Mouse (Mus musculus) liver, embryonic 14.5 days (tissue): ENCODE data around the gene Hnrnpa3. TPM values are rescaled to one million over a fixed set of nuclear protein-coding genes. Genes with fewer than 3 reads are reported as not detected.
"Not testable (repeated sequence)": the region's sequence is repeated elsewhere in the genome, so short reads cannot be mapped to it uniquely, and the experiment has no call there.

Experiments used
- ATAC-seq: fragments of 200-750 bp; cut with Nextera tagmentation; 2 replicates; pipeline ENCODE4 v1.8.0; 2017; ENCODE audit warnings: moderate number of reproducible peaks, mild to moderate bottlenecking, moderate library complexity; ENCODE audit not compliant: insufficient read depth
- DNase-seq, 3 experiments: peaks; one replicate each; pipeline ENCODE4 v3.0.0-alpha.2; 2012 to 2013; ENCODE audit warnings: low read depth in 3 of 3, low spot score in 3 of 3
- H3K27ac ChIP-seq: fragments of 300-500 bp; sonication (generic); 2 replicates; pipeline ENCODE4 v1.5.1; 2014; ENCODE audit warnings: moderate library complexity, mild to moderate bottlenecking, control low read depth, inconsistent platforms
- H3K27me3 ChIP-seq: fragments of 300-500 bp; sonication (generic); 2 replicates; pipeline ENCODE4 v1.6.1; 2014; ENCODE audit warnings: mild to moderate bottlenecking, low read length, moderate library complexity; ENCODE audit not compliant: control insufficient read depth, insufficient read depth
- H3K36me3 ChIP-seq: fragments of 300-500 bp; sonication (generic); replicated peaks from 2 replicates; pipeline ENCODE4 v1.6.1; 2014; ENCODE audit warnings: low read depth; ENCODE audit not compliant: control insufficient read depth, insufficient read depth
- H3K4me1 ChIP-seq, 2 experiments: fragments of 200-500 bp in 1 of 2; fragments of 300-500 bp in 1 of 2; sonication (generic) in 1 of 2; replicated peaks; 2 replicates each; pipeline ENCODE4 v1.6.1; 2012 to 2014; ENCODE audit warnings: antibody characterized with exemption in 1 of 2, inconsistent platforms in 1 of 2, low read length in 1 of 2; ENCODE audit not compliant: control insufficient read depth in 2 of 2, insufficient read depth in 2 of 2
- H3K4me2 ChIP-seq: fragments of 300-500 bp; sonication (generic); 2 replicates; pipeline ENCODE4 v1.6.1; 2014; ENCODE audit warnings: low read depth, mild to moderate bottlenecking, control low read depth, moderate library complexity
- H3K4me3 ChIP-seq, 2 experiments: fragments of 200-500 bp in 1 of 2; fragments of 300-500 bp in 1 of 2; sonication (generic) in 1 of 2; 2 replicates each; pipeline ENCODE4 v1.5.1; 2012 to 2014; ENCODE audit warnings: low read depth in 2 of 2, low read length in 2 of 2, mild to moderate bottlenecking in 2 of 2, control low read depth in 1 of 2, inconsistent platforms in 1 of 2, moderate library complexity in 1 of 2; ENCODE audit not compliant: insufficient read depth in 1 of 2
- H3K9ac ChIP-seq: fragments of 300-500 bp; sonication (generic); replicated peaks from 2 replicates; pipeline ENCODE4 v1.6.1; 2014; ENCODE audit warnings: mild to moderate bottlenecking, control low read depth, moderate library complexity
- H3K9me3 ChIP-seq: fragments of 300-500 bp; sonication (generic); 2 replicates; pipeline ENCODE4 v1.6.1; 2016; ENCODE audit warnings: low read length, mixed read lengths; ENCODE audit not compliant: control insufficient read depth
- CTCF ChIP-seq: IDR thresholded peaks from 2 replicates; pipeline ENCODE4 v1.5.1; 2016; ENCODE audit warnings: antibody characterized with exemption, low read depth, control low read depth
- EP300 ChIP-seq: IDR thresholded peaks from 2 replicates; pipeline ENCODE4 v1.6.1; 2016; ENCODE audit warnings: antibody characterized with exemption, low read depth
- WGBS: fragments of 180-500 bp; shearing (Covaris S2); extraction: QIAGEN DNeasy Blood & Tissue Kit; methylation state at CpG from one replicate; pipeline ENCODE4 v1.1.7; 2014; ENCODE audit not compliant: insufficient replicate concordance; 5-methylcytosine and 5-hydroxymethylcytosine counted together
- polyA plus RNA-seq, 2 experiments: library from polyadenylated mRNA; depleted of rRNA in 1 of 2; stranded (reverse) in 1 of 2; unstranded in 1 of 2; fragments of >200 nt; fragmentation: Nextera tagmentation in 1 of 2; extraction: Ambion mirVana in 1 of 2; gene quantifications; 2 replicates each; pipeline versions ENCODE4 v1.2.1 to v1.2.3; 2012 to 2014

Hnrnpa3 gene
- polyA plus RNA-seq, 2 experiments: 85.0 to 409 TPM

DNA sequence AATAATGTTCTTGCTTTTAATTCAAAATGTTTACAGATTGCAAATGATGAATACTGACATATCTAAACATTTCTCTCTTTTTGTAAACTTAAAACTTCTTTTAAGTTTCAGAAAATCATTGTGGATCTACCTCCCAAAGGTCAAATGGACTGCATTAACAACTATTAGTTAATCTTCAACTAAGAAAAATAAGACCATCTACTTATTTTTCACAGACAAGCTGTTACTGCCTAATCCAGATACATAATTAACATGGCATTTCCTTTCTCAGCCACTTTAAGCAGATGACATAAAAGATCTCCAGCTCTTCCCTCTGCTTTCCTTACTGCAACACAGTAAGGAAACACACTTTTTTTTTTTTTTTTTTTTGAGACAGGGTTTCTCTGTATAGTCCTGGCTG, 21.7 kb upstream of the Hnrnpa3 start:
- Histone ChIP-seq H3K4me2 (no peak overlapping the region), H3K4me1 (peaks cover 0 to 14% of the 10 kb centered on the region in 2 experiments; a peak in 2 of 4 replicates), H3K9me3 (no peaks in the 10 kb centered on the region), H3K27ac (no peak overlapping the region), H3K36me3 (no peaks in the 10 kb centered on the region), H3K9ac (no peak overlapping the region), H3K27me3 (no peaks in the 10 kb centered on the region), H3K4me3 (no peak overlapping the region)
- TF ChIP-seq EP300 (no peak), CTCF (no peak)
- no peak for ATAC-seq
- DNase-seq: no peak

GRCm38 (mm10) chr2:75637822-75638221, 21.2 kb upstream of the Hnrnpa3 start:
- not testable (repeated sequence) for H3K9me3 ChIP-seq

GRCm38 (mm10) chr2:75639535-75639934, 19.5 kb upstream of the Hnrnpa3 start:
- not testable (repeated sequence) for H3K4me1 ChIP-seq, H3K36me3 ChIP-seq, H3K27ac ChIP-seq, H3K27me3 ChIP-seq, ATAC-seq, DNase-seq, H3K9me3 ChIP-seq, H3K9ac ChIP-seq
- H3K4me2 ChIP-seq: peak overlapping the region; percentile 37
- WGBS: 25% methylated on average over 10 of the region's 12 CpGs
- H3K4me3 ChIP-seq: peak overlapping the region in 1 of 2 experiments; percentile 37; a peak in 1 of 4 replicates

More at GRCm38 (mm10) chr2:75637822-75638221, 21.2 kb upstream of the Hnrnpa3 start:
- H3K27me3 ChIP-seq, H3K4me1 ChIP-seq, ATAC-seq, H3K9ac ChIP-seq, H3K36me3 ChIP-seq, DNase-seq, H3K4me2 ChIP-seq, H3K27ac ChIP-seq, H3K4me3 ChIP-seq: not testable (repeated sequence)
- 74% methylated on average over 6 of the region's 6 CpGs for WGBS

- not testable (repeated sequence) for H3K4me1 ChIP-seq, H3K9ac ChIP-seq, DNase-seq, ATAC-seq, H3K36me3 ChIP-seq, H3K9me3 ChIP-seq, H3K27me3 ChIP-seq, H3K4me2 ChIP-seq, H3K4me3 ChIP-seq, H3K27ac ChIP-seq
- 19% methylated on average over 4 of the region's 4 CpGs for WGBS
These were observed 16.7 kb upstream of the Hnrnpa3 start for GRCm38 (mm10) chr2:75642312-75642711.

DNA sequence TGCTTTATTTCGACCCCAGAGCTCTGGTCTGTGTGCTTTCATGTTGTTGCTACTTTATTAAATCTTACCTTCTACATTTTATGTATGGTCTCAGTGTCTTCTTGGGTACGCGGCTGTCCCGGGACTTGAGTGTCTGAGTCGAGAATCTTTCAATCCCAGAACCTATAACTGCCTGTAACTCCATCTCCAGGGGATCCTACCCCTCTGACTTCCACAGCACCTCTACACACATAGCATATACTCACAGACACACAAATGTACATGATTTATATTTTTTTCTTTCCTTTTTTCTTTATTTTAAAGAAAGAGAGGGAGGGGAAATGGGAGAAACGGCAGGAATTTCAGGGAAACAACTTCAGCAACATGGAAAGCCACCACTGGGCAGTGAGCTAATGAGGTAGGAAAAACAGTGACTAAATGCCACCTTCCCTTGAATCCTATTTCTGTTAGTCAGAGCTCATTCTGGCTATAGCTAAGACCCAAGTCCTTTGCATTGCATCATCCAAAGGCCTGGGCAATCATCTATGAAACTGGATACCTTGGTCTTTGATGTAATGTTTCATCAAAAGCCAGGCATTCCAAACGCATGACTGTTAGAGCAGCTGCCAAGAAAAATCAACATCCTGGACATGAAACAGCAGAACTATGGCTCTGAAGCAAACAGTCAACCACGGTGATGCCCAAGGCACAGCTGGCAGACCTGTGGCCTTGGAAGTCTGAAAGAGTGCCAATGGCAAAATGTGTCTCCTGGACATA, 16.1 kb upstream of the Hnrnpa3 start:
- 69% methylated on average over 8 of the region's 8 CpGs for WGBS
- H3K27ac ChIP-seq: no peak overlapping the region
- TF ChIP-seq CTCF (no peak), EP300 (no peak)
- no peak overlapping the region for H3K4me2 ChIP-seq
- H3K4me3 ChIP-seq: no peak overlapping the region
- H3K9ac ChIP-seq: no peak overlapping the region
- peaks cover 0 to 5% of the 10 kb centered on the region in 2 experiments; a peak in 2 of 4 replicates for H3K4me1 ChIP-seq
- ATAC-seq (no peak), DNase-seq (no peak)
- no peaks in the 10 kb centered on the region for H3K9me3 ChIP-seq
- H3K27me3 ChIP-seq: no peaks in the 10 kb centered on the region
- H3K36me3 ChIP-seq: no peaks in the 10 kb centered on the region
